Mouse (Mus musculus): ENCODE results near the gene Ces3b. TPM values are rescaled to one million over a fixed set of nuclear protein-coding genes. Genes with fewer than 3 reads are reported as not detected.
"Not testable (repeated sequence)": the region's sequence is repeated elsewhere in the genome, so short reads cannot be mapped to it uniquely, and the experiment has no call there.

The Ces3b gene
- polyA plus RNA-seq (2012; ENCODE audit: insufficient read depth, insufficient read length, missing spikeins) = not detected in 2 replicates

- H3K4me1 ChIP-seq (ENCODE audit: control insufficient read depth, insufficient read depth, insufficient read length, low read length) = no peaks in the 10 kb centered on the region
- H3K4me3 ChIP-seq (ENCODE audit: insufficient read depth, low read depth, low read length) = no peak within 1 kb of the TSS
These were observed at the start of gene Ces3b for GRCm38 (mm10) chr8:105083449-105084050. Gene Ces3b, plus strand, starts transcription at chr8:105083753.

GRCm38 (mm10) chr8:105043510-105043909, 40.0 kb upstream of the Ces3b start:
- Histone ChIP-seq H3K27ac (replicated peaks; ENCODE audit: low read depth, low read length) (no peak overlapping the region), H3K4me1 (ENCODE audit: control insufficient read depth, insufficient read depth, insufficient read length, low read length) (no peaks in the 10 kb centered on the region), H3K4me3 (ENCODE audit: insufficient read depth, low read depth, low read length) (no peak overlapping the region)

More at GRCm38 (mm10) chr8:105083449-105084050, at the start of gene Ces3b:
- no peak within 1 kb of the TSS for H3K27ac ChIP-seq (replicated peaks; ENCODE audit: low read depth, low read length)

GRCm38 (mm10) chr8:105045824-105046401, 37.6 kb upstream of the Ces3b start:
- no peak overlapping the region for H3K4me3 ChIP-seq (ENCODE audit: insufficient read depth, low read depth, low read length)
- no peak overlapping the region for H3K27ac ChIP-seq (replicated peaks; ENCODE audit: low read depth, low read length)

GRCm38 (mm10) chr8:105048371-105048854, 35.1 kb upstream of the Ces3b start, which contains the start of gene Ces3a:
Gene Ces3a, plus strand, starts transcription at chr8:105048601.
- H3K4me3 ChIP-seq (ENCODE audit: insufficient read depth, low read depth, low read length) = no peak within 1 kb of the TSS
- H3K27ac ChIP-seq (replicated peaks; ENCODE audit: low read depth, low read length) = no peak within 1 kb of the TSS
- no peaks in the 10 kb centered on the region for H3K4me1 ChIP-seq (ENCODE audit: control insufficient read depth, insufficient read depth, insufficient read length, low read length)

More at GRCm38 (mm10) chr8:105045824-105046401, 37.6 kb upstream of the Ces3b start:
- no peaks in the 10 kb centered on the region for H3K4me1 ChIP-seq (ENCODE audit: control insufficient read depth, insufficient read depth, insufficient read length, low read length)

- H3K4me3 ChIP-seq (ENCODE audit: insufficient read depth, low read depth, low read length) = no peak overlapping the region
- no peaks in the 10 kb centered on the region for H3K4me1 ChIP-seq (ENCODE audit: control insufficient read depth, insufficient read depth, insufficient read length, low read length)
These were observed 27.3 kb upstream of the Ces3b start for GRCm38 (mm10) chr8:105056211-105056610.

GRCm38 (mm10) chr8:105060056-105060455, 23.5 kb upstream of the Ces3b start:
- H3K4me1 ChIP-seq (ENCODE audit: control insufficient read depth, insufficient read depth, insufficient read length, low read length) = no peaks in the 10 kb centered on the region

More at GRCm38 (mm10) chr8:105056211-105056610, 27.3 kb upstream of the Ces3b start:
- no peak overlapping the region for H3K27ac ChIP-seq (replicated peaks; ENCODE audit: low read depth, low read length)

GRCm38 (mm10) chr8:105066761-105067160, 16.8 kb upstream of the Ces3b start:
- H3K4me1 ChIP-seq (ENCODE audit: control insufficient read depth, insufficient read depth, insufficient read length, low read length) = no peaks in the 10 kb centered on the region
- H3K27ac ChIP-seq (replicated peaks; ENCODE audit: low read depth, low read length) = no peak overlapping the region
- H3K4me3 ChIP-seq (ENCODE audit: insufficient read depth, low read depth, low read length) = no peak overlapping the region

More at GRCm38 (mm10) chr8:105060056-105060455, 23.5 kb upstream of the Ces3b start:
- Histone ChIP-seq H3K4me3 (ENCODE audit: insufficient read depth, low read depth, low read length) (no peak overlapping the region), H3K27ac (replicated peaks; ENCODE audit: low read depth, low read length) (no peak overlapping the region)

- not testable (repeated sequence) for H3K27ac ChIP-seq (replicated peaks; ENCODE audit: low read depth, low read length)
These were observed 15.6 kb upstream of the Ces3b start for GRCm38 (mm10) chr8:105067905-105068304.

GRCm38 (mm10) chr8:105068971-105069370, 14.6 kb upstream of the Ces3b start:
- H3K4me1 ChIP-seq (ENCODE audit: control insufficient read depth, insufficient read depth, insufficient read length, low read length) = no peaks in the 10 kb centered on the region
- H3K27ac ChIP-seq (replicated peaks; ENCODE audit: low read depth, low read length) = no peak overlapping the region
- H3K4me3 ChIP-seq (ENCODE audit: insufficient read depth, low read depth, low read length) = no peak overlapping the region

More at GRCm38 (mm10) chr8:105067905-105068304, 15.6 kb upstream of the Ces3b start:
- not testable (repeated sequence) for H3K4me1 ChIP-seq (ENCODE audit: control insufficient read depth, insufficient read depth, insufficient read length, low read length); H3K4me3 ChIP-seq (ENCODE audit: insufficient read depth, low read depth, low read length)

GRCm38 (mm10) chr8:105076601-105077000, 7.0 kb upstream of the Ces3b start:
- no peaks in the 10 kb centered on the region for H3K4me1 ChIP-seq (ENCODE audit: control insufficient read depth, insufficient read depth, insufficient read length, low read length)
- H3K4me3 ChIP-seq (ENCODE audit: insufficient read depth, low read depth, low read length) = no peak overlapping the region
- no peak overlapping the region for H3K27ac ChIP-seq (replicated peaks; ENCODE audit: low read depth, low read length)

- Histone ChIP-seq H3K4me3 (ENCODE audit: insufficient read depth, low read depth, low read length) (no peak overlapping the region), H3K27ac (replicated peaks; ENCODE audit: low read depth, low read length) (no peak overlapping the region), H3K4me1 (ENCODE audit: control insufficient read depth, insufficient read depth, insufficient read length, low read length) (no peaks in the 10 kb centered on the region)
These were observed 6.5 kb upstream of the Ces3b start for GRCm38 (mm10) chr8:105077071-105077470.

- no peak overlapping the region for H3K27ac ChIP-seq (replicated peaks; ENCODE audit: low read depth, low read length)
- no peaks in the 10 kb centered on the region for H3K4me1 ChIP-seq (ENCODE audit: control insufficient read depth, insufficient read depth, insufficient read length, low read length)
- no peak overlapping the region for H3K4me3 ChIP-seq (ENCODE audit: insufficient read depth, low read depth, low read length)
These were observed 5.0 kb upstream of the Ces3b start for GRCm38 (mm10) chr8:105078591-105078990.

- no peak overlapping the region for H3K27ac ChIP-seq (replicated peaks; ENCODE audit: low read depth, low read length)
- no peak overlapping the region for H3K4me3 ChIP-seq (ENCODE audit: insufficient read depth, low read depth, low read length)
- no peaks in the 10 kb centered on the region for H3K4me1 ChIP-seq (ENCODE audit: control insufficient read depth, insufficient read depth, insufficient read length, low read length)
These were observed 2.7 kb upstream of the Ces3b start for GRCm38 (mm10) chr8:105080814-105081336.

- H3K27ac ChIP-seq (replicated peaks; ENCODE audit: low read depth, low read length); H3K4me3 ChIP-seq (ENCODE audit: insufficient read depth, low read depth, low read length): not testable (repeated sequence)
These were observed 4.6 kb downstream of the Ces3b start for GRCm38 (mm10) chr8:105088166-105088565.

GRCm38 (mm10) chr8:105088581-105088980, 5.0 kb downstream of the Ces3b start:
- H3K4me1 ChIP-seq (ENCODE audit: control insufficient read depth, insufficient read depth, insufficient read length, low read length) = no peaks in the 10 kb centered on the region
- H3K4me3 ChIP-seq (ENCODE audit: insufficient read depth, low read depth, low read length) = no peak overlapping the region
- H3K27ac ChIP-seq (replicated peaks; ENCODE audit: low read depth, low read length) = no peak overlapping the region

More at GRCm38 (mm10) chr8:105088166-105088565, 4.6 kb downstream of the Ces3b start:
- not testable (repeated sequence) for H3K4me1 ChIP-seq (ENCODE audit: control insufficient read depth, insufficient read depth, insufficient read length, low read length)

Measured in brown adipose tissue, adult 24 weeks (tissue).